Mouse (Mus musculus) small intestine, adult 2 months (tissue): Measurements from ENCODE around the gene Uap1l1.

Experiments
- CTCF ChIP-seq: fragments of 200-500 bp; IDR thresholded peaks from 2 replicates; pipeline ENCODE4 v1.5.1; 2012; ENCODE audit warnings: low read depth, mild to moderate bottlenecking, control low read depth, inconsistent platforms, low read length, moderate library complexity, mixed read lengths; ENCODE audit not compliant: insufficient replicate concordance, insufficient read length; ENCODE audit errors: extremely low read depth
- POLR2A ChIP-seq: fragments of 200-500 bp; IDR thresholded peaks from 2 replicates; pipeline ENCODE4 v1.6.1; 2012; ENCODE audit warnings: low read depth, mild to moderate bottlenecking, control low read depth, inconsistent platforms, low read length, moderate library complexity

GRCm38 (mm10) chr2:25400764-25401163, 35.3 kb upstream of the Uap1l1 start:
- TF ChIP-seq POLR2A (no peak), CTCF (peak; percentile 74)
